Mouse (Mus musculus) small intestine, adult 2 months (tissue): ENCODE results near the gene Trim33.

Source experiments
- CTCF ChIP-seq: fragments of 200-500 bp; IDR thresholded peaks from 2 replicates; pipeline ENCODE4 v1.5.1; 2012; ENCODE audit warnings: low read depth, mild to moderate bottlenecking, control low read depth, inconsistent platforms, low read length, moderate library complexity, mixed read lengths; ENCODE audit not compliant: insufficient replicate concordance, insufficient read length; ENCODE audit errors: extremely low read depth
- POLR2A ChIP-seq: fragments of 200-500 bp; IDR thresholded peaks from 2 replicates; pipeline ENCODE4 v1.6.1; 2012; ENCODE audit warnings: low read depth, mild to moderate bottlenecking, control low read depth, inconsistent platforms, low read length, moderate library complexity

GRCm38 (mm10) chr3:103380814-103381213, 101.7 kb downstream of the Trim33 start:
- TF ChIP-seq CTCF: no peak
- no peak for TF ChIP-seq POLR2A
